Mouse (Mus musculus) 3T3-L1 (cell line): Measurements from ENCODE around the gene Cyp1a1.

Source experiments
- DNase-seq: peaks from one replicate; pipeline ENCODE4 v3.0.0-alpha.2; 2015; ENCODE audit warnings: low read depth, low spot score

The Cyp1a1 gene

GRCm38 (mm10) chr9:57687751-57688150 is at the start of gene Cyp1a1:
Gene Cyp1a1, plus strand, starts transcription at chr9:57687928.
- DNase-seq: no peak

GRCm38 (mm10) chr9:57638651-57639459 is 48.9 kb upstream of the Cyp1a1 start:
- no peak for DNase-seq

- DNase-seq: no peak
Observed at GRCm38 (mm10) chr9:57639661-57640328, 47.9 kb upstream of the Cyp1a1 start.

GRCm38 (mm10) chr9:57640384-57640783 is 47.3 kb upstream of the Cyp1a1 start:
- peak; percentile 83 for DNase-seq

- DNase-seq: no peak
Observed at GRCm38 (mm10) chr9:57641022-57641421, 46.7 kb upstream of the Cyp1a1 start.

- DNase-seq: no peak
Observed at GRCm38 (mm10) chr9:57641775-57642550, 45.8 kb upstream of the Cyp1a1 start.

- no peak for DNase-seq
Observed at GRCm38 (mm10) chr9:57643169-57643855, 44.4 kb upstream of the Cyp1a1 start.

GRCm38 (mm10) chr9:57643856-57644180 is 43.9 kb upstream of the Cyp1a1 start:
- no peak for DNase-seq

GRCm38 (mm10) chr9:57644442-57644943 is 43.2 kb upstream of the Cyp1a1 start:
- peak; percentile 42 for DNase-seq

GRCm38 (mm10) chr9:57644944-57645893 is 42.5 kb upstream of the Cyp1a1 start:
- DNase-seq: peak; percentile 83

- DNase-seq: no peak
Observed at GRCm38 (mm10) chr9:57646551-57647103, 41.1 kb upstream of the Cyp1a1 start.

GRCm38 (mm10) chr9:57647286-57648108 is 40.2 kb upstream of the Cyp1a1 start:
- DNase-seq: no peak

GRCm38 (mm10) chr9:57650130-57650785 is 37.5 kb upstream of the Cyp1a1 start:
- DNase-seq: peak; percentile 58

GRCm38 (mm10) chr9:57650786-57651311 is 36.9 kb upstream of the Cyp1a1 start:
- no peak for DNase-seq

GRCm38 (mm10) chr9:57652351-57652750 is 35.4 kb upstream of the Cyp1a1 start:
- no peak for DNase-seq

- no peak for DNase-seq
Observed at GRCm38 (mm10) chr9:57652855-57653254, 34.9 kb upstream of the Cyp1a1 start.

GRCm38 (mm10) chr9:57653283-57653682 is 34.4 kb upstream of the Cyp1a1 start, which contains the start of gene Csk:
Gene Csk, minus strand, starts transcription at chr9:57653631.
- no peak for DNase-seq

GRCm38 (mm10) chr9:57654966-57655365 is 32.8 kb upstream of the Cyp1a1 start:
- DNase-seq: no peak
